Mouse (Mus musculus): ENCODE results near the gene Gm40193.
A peak's percentile ranks its signal among the peaks of the same experiment; 100 is the strongest.

DNA sequence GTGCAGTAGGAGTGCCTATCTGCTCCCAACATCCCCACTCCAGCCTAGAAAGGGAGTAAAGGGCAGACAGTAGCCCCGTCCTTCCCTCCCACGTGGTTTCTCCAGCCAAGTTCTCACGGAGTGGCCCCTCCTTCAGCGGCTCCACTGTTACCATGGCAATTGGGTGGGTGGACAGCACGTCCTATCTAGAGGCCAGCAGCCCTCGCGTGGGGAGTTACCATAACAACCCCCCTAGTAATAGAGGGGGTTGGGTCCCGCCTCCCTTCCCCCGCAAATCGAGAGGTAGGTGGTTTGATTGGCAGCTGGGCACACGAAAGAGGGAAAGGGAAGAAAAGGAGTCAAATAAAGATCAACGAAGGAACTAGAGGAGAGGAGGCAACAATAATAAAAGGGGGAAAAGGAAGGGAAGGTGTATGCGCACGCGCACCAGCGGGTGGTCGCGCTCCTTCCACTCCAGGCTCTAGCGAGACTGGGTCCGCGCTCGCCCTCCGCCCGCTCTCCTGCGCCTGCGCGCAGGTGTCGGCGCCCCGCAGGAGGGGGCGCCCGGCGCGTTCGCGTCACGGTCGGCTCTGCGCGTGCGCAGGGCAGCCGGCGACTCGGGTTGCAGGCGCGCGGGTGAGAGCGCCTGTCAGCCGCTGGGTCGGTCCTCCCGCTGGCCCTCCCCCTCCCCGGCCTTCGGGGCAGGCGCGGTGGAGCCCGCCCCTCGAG lies 29.7 kb upstream of the Gm40193 start, which contains the start of gene Mink1:
- no peak for TF ChIP-seq POLR2A (IDR thresholded peaks at IDR 0.05; ENCODE audit: insufficient read depth, low read length)
- TF ChIP-seq CTCF (IDR thresholded peaks at IDR 0.05; ENCODE audit: low read depth, low read length) = no peak
- TF ChIP-seq EP300 (IDR thresholded peaks at IDR 0.05; ENCODE audit: insufficient read depth, low read depth, low read length) = 0 out of 2 replicates have a peak, but pooled peaks have one; percentile 23
